Mouse (Mus musculus) spleen, adult 2 months (tissue): Measurements from ENCODE around the gene Cd164l2.

Experiments
- CTCF ChIP-seq: fragments of 200-500 bp; IDR thresholded peaks from 2 replicates; pipeline ENCODE4 v1.5.1; 2011; ENCODE audit warnings: mild to moderate bottlenecking, inconsistent platforms; ENCODE audit not compliant: insufficient read depth, insufficient read length, insufficient replicate concordance; ENCODE audit errors: extremely low read depth
- POLR2A ChIP-seq: fragments of 200-500 bp; IDR thresholded peaks from 2 replicates; pipeline ENCODE4 v1.6.1; 2011; ENCODE audit warnings: low read depth, low read length, inconsistent platforms

- TF ChIP-seq CTCF: no peak
- no peak for TF ChIP-seq POLR2A
Measured at GRCm38 (mm10) chr4:133242710-133243109, 30.8 kb downstream of the Cd164l2 start.
